Comparison of ENCODE assay signal across 7 mouse cellular contexts in the genomic region with DNA sequence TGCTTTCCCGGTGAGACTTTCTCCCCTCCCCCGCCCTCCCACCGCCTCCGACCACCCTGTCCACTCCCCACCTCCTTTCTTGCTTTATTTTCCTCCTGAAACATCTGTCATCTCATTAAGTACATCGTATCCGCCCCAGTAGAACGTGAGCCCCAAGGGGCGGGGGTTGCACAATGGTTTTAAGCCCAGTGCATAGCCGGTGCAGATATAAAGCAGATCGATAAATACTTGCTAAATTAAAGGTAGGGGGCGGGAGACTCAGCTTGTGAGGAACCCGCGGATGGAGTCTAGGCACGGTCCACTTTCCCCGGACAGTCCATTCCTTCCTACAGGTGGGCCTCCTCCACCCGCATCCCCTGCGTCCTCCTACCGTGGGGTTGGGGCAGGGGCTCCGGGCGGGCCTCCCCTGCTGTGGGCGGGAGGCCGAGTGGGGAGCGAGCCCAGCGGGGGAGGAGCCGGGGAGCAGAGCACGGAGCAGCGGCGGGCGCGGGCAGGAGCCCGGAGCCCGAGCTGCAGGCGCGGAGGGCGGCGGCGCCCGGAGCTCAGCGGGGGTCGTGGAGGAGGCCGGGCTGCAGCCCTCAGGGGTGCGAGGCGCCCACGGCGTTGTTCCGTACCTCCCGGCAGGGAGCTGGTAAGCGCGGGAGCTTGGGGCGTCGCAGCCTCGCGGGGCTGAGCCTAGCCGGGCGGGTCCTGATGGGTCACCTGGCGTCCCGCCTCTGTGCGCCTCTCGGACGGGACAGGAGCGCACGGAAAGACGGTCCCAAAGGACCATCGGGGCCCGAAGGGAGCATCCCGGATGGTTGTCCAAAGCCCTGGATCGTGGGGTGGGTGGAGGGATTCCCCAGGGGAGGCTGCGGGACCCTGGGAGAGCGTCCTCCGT. TPM values are rescaled to one million over a fixed set of nuclear protein-coding genes. Genes with fewer than 3 reads are reported as not detected.
DNase-seq lines count a peak whose midpoint lies in the region; ATAC-seq and TF ChIP-seq lines count a peak whose summit lies in the region.

No protein-coding gene starts in this region.

- H3K4me2 ChIP-seq in embryonic facial prominence, embryonic 11.5 days (ENCODE audit: low read depth, low read length), result peak overlapping the region; percentile 94
- H3K4me2 ChIP-seq in heart, embryonic 15.5 days, result peak overlapping the region; percentile 90
- peak overlapping the region; percentile 67 for H3K4me2 ChIP-seq in liver, embryonic 15.5 days

- TF ChIP-seq CTCF in layer of hippocampus, adult 2 months (conservative IDR thresholded peaks at IDR 0.05), result no peak

- no peaks in the 10 kb centered on the region for H3K9me3 ChIP-seq in embryonic facial prominence, embryonic 11.5 days (replicated peaks; ENCODE audit: control insufficient read depth, low read length)
- H3K9me3 ChIP-seq in heart, embryonic 15.5 days (replicated peaks), result no peaks in the 10 kb centered on the region
- H3K9me3 ChIP-seq in liver, embryonic 15.5 days (replicated peaks), result no peaks in the 10 kb centered on the region

- peak overlapping the region; percentile 59 for H3K9ac ChIP-seq in embryonic facial prominence, embryonic 11.5 days (replicated peaks; ENCODE audit: low read length)
- H3K9ac ChIP-seq in heart, embryonic 15.5 days, result peak overlapping the region; percentile 38
- H3K9ac ChIP-seq in liver, embryonic 15.5 days, result no peak overlapping the region

- peaks cover 15% of the 10 kb centered on the region for H3K27me3 ChIP-seq in embryonic facial prominence, embryonic 11.5 days (ENCODE audit: control insufficient read depth, insufficient read depth, low read length)
- peaks cover 47% of the 10 kb centered on the region for H3K27me3 ChIP-seq in heart, embryonic 15.5 days
- peaks cover 64% of the 10 kb centered on the region for H3K27me3 ChIP-seq in liver, embryonic 15.5 days

- H3K36me3 ChIP-seq in embryonic facial prominence, embryonic 11.5 days (replicated peaks; ENCODE audit: control insufficient read depth, insufficient read depth, low read depth, low read length), result no peaks in the 10 kb centered on the region
- H3K36me3 ChIP-seq in heart, embryonic 15.5 days, result no peaks in the 10 kb centered on the region
- no peaks in the 10 kb centered on the region for H3K36me3 ChIP-seq in liver, embryonic 15.5 days (replicated peaks)

- WGBS in embryonic facial prominence, embryonic 11.5 days, result 2% methylated on average over 69 of the region's 70 CpGs
- WGBS in heart, embryonic 15.5 days, result under 1% methylated on average over 70 of the region's 70 CpGs
- WGBS in liver, embryonic 15.5 days (ENCODE audit: insufficient replicate concordance), result 2% methylated on average over 70 of the region's 70 CpGs

- H3K4me3 ChIP-seq in layer of hippocampus, adult 2 months, result peak overlapping the region; percentile 54
- H3K4me3 ChIP-seq in embryonic facial prominence, embryonic 11.5 days (ENCODE audit: low read depth, low read length), result peak overlapping the region; percentile 43
- peak overlapping the region; percentile 52 for H3K4me3 ChIP-seq in heart, embryonic 15.5 days
- peak overlapping the region; percentile 40 for H3K4me3 ChIP-seq in liver, embryonic 15.5 days (replicated peaks)

- DNase-seq in layer of hippocampus, adult 2 months (ENCODE audit: low spot score in 2 of 2), result no peak
- no peak for DNase-seq in layer of hippocampus, adult 9-10 months (ENCODE audit: low spot score)
- peak; percentile 18 for DNase-seq in embryonic facial prominence, embryonic 11.5 days (ENCODE audit: low spot score)
- DNase-seq in cerebellum, adult 11 months, result no peak

- H3K27ac ChIP-seq in layer of hippocampus, adult 2 months, result no peak overlapping the region
- no peak overlapping the region for H3K27ac ChIP-seq in embryonic facial prominence, embryonic 11.5 days (replicated peaks; ENCODE audit: low read depth, low read length)
- no peak overlapping the region for H3K27ac ChIP-seq in heart, embryonic 15.5 days
- H3K27ac ChIP-seq in liver, embryonic 15.5 days (replicated peaks), result no peak overlapping the region

- H3K4me1 ChIP-seq in embryonic facial prominence, embryonic 11.5 days (ENCODE audit: control insufficient read depth, insufficient read depth, low read length), result no peaks in the 10 kb centered on the region; the same call in 1 of the 2 replicates
- H3K4me1 ChIP-seq in heart, embryonic 15.5 days (replicated peaks), result peaks cover 13% of the 10 kb centered on the region
- peaks cover 10% of the 10 kb centered on the region for H3K4me1 ChIP-seq in liver, embryonic 15.5 days (replicated peaks)

- peak; percentile 26 for ATAC-seq in embryonic facial prominence, embryonic 11.5 days (replicated peaks; ENCODE audit: insufficient number of reproducible peaks, low FRiP score, low TSS enrichment, low read depth)
- ATAC-seq in heart, embryonic 15.5 days (replicated peaks; ENCODE audit: insufficient number of reproducible peaks, insufficient read depth, low FRiP score, low read depth), result peak; percentile 42
- ATAC-seq in liver, embryonic 15.5 days (ENCODE audit: insufficient read depth), result no peak
- no peak for ATAC-seq in megakaryocyte progenitor cell, adult 5-6 weeks (replicated peaks; ENCODE audit: poor library complexity)

RNA-seq across cellular contexts. Expression of a gene that starts 1.0 kb away (rescaled TPM):
- under 1 TPM; 0.39 to 0.41 TPM for total RNA-seq in layer of hippocampus, adult 2 months (2021)
- 0.11 and 0.47 TPM in 2 replicates for polyA plus RNA-seq in embryonic facial prominence, embryonic 11.5 days (2014; fragmentation: Nextera tagmentation; extraction: Ambion mirVana)
- 0.18 and 0.37 TPM in 2 replicates for polyA plus RNA-seq in heart, embryonic 15.5 days (2015; fragmentation: Nextera tagmentation; extraction: Ambion mirVana)
- not detected in 2 replicates for polyA plus RNA-seq in liver, embryonic 15.5 days (2015; fragmentation: Nextera tagmentation; extraction: Ambion mirVana)
- not detected in 2 replicates for total RNA-seq in megakaryocyte progenitor cell, adult 5-6 weeks (2015)
- total RNA-seq in megakaryocyte progenitor cell, adult 5-6 weeks (2017), result not detected in 2 replicates

RNA-seq across cellular contexts. Expression of a gene that starts 37.7 kb away (rescaled TPM):
- 1 to 10 TPM in 1 of 2 experiments, under 1 TPM in 1; 0.66 to 1.1 TPM for total RNA-seq in layer of hippocampus, adult 2 months (2021)
- 0.15 and 0.20 TPM in 2 replicates for polyA plus RNA-seq in embryonic facial prominence, embryonic 11.5 days (2014; fragmentation: Nextera tagmentation; extraction: Ambion mirVana)
- polyA plus RNA-seq in heart, embryonic 15.5 days (2015; fragmentation: Nextera tagmentation; extraction: Ambion mirVana), result 0.25 and 0.38 TPM in 2 replicates
- 0.08 and 0.10 TPM in 2 replicates for polyA plus RNA-seq in liver, embryonic 15.5 days (2015; fragmentation: Nextera tagmentation; extraction: Ambion mirVana)
- total RNA-seq in megakaryocyte progenitor cell, adult 5-6 weeks (2015), result not detected in 2 replicates
- not detected in 2 replicates for total RNA-seq in megakaryocyte progenitor cell, adult 5-6 weeks (2017)

RNA-seq across cellular contexts. Expression of a gene that starts 45.2 kb away (rescaled TPM):
- 10 to 100 TPM; 80.6 to 95.8 TPM for total RNA-seq in layer of hippocampus, adult 2 months (2021)
- 116 and 119 TPM in 2 replicates for polyA plus RNA-seq in embryonic facial prominence, embryonic 11.5 days (2014; fragmentation: Nextera tagmentation; extraction: Ambion mirVana)
- 99.5 and 104 TPM in 2 replicates for polyA plus RNA-seq in heart, embryonic 15.5 days (2015; fragmentation: Nextera tagmentation; extraction: Ambion mirVana)
- 10.9 and 12.8 TPM in 2 replicates for polyA plus RNA-seq in liver, embryonic 15.5 days (2015; fragmentation: Nextera tagmentation; extraction: Ambion mirVana)
- total RNA-seq in megakaryocyte progenitor cell, adult 5-6 weeks (2015), result 3.4 and 3.7 TPM in 2 replicates
- total RNA-seq in megakaryocyte progenitor cell, adult 5-6 weeks (2017), result 2.3 and 3.3 TPM in 2 replicates

Comparison
In these comparisons a context has a peak if more than half of its experiments do, and no peak if none do; other contexts are left out.
1. ATAC-seq: peak in embryonic facial prominence, embryonic 11.5 days (single experiment) and heart, embryonic 15.5 days (single experiment); none in liver, embryonic 15.5 days (single experiment) and megakaryocyte progenitor cell, adult 5-6 weeks (single experiment).
2. Peak in every context shown above with its lines, with median percentiles within 50 percentile points of each other: H3K4me3 ChIP-seq and H3K4me2 ChIP-seq.